Mouse (Mus musculus) heart, postnatal 4 days (tissue): ENCODE results near the gene Rapgef2. TPM values are rescaled to one million over a fixed set of nuclear protein-coding genes. Genes with fewer than 3 reads are reported as not detected.
A peak's percentile ranks its signal among the peaks of the same experiment; 100 is the strongest.
"Not testable (repeated sequence)": the region's sequence is repeated elsewhere in the genome, so short reads cannot be mapped to it uniquely, and the experiment has no call there.

Experiments used
- DNase-seq: peaks from one replicate; pipeline ENCODE4 v3.0.0; 2021
- total RNA-seq, 2 experiments: library from RNA; stranded (reverse); gene quantifications; 2 replicates each; pipeline ENCODE4 v1.2.3; 2021

Rapgef2 gene
- total RNA-seq, 2 experiments from 2014 or later: 37.0 to 40.6 TPM

DNA sequence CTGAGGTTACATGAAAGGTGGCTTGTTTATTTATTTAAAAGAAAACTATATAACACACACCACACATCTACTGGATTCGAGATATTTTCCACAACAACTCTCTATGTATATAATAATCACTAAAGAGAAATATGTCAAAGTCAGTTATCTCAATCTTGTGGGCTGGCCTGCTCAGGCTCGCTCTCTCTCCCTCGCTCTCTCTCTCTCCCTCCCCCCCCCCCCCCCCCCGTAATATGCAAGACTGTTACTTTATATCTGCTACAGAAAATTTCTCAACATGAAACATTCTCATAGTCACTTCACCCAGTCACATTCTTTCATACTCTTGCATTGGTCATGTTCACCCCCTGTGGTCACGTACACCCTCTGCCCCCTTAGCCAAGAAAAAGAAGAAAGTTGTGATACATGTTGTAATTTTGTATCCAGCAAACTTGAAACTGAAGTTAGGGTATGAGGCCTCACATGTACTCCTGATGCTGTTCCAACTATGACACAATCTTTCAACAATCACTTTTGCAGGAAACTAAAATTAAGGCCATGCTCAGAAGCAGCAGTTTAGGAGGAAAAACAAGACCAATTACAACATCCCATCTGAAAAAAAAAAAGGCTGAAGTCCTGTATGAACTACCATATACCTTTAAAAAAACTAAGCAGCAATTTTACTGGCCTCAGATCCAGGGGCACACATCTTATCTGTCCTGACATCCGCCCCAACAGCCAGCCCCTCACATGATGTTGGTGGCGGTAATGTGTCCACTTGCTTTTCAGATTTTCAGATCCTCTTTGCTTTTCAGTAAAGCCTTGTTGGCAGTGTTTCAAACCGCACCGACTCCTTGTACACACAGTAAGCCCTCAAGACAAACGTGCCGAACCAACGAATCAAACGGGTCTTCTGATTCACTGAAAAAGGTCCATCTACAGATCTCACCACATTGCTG lies 52.6 kb downstream of the Rapgef2 start:
- DNase-seq: peak; percentile 43

GRCm38 (mm10) chr3:79230718-79231117 lies 55.6 kb downstream of the Rapgef2 start:
- DNase-seq: no peak

- no peak for DNase-seq
Measured at GRCm38 (mm10) chr3:79229546-79229945, 56.8 kb downstream of the Rapgef2 start.

DNA sequence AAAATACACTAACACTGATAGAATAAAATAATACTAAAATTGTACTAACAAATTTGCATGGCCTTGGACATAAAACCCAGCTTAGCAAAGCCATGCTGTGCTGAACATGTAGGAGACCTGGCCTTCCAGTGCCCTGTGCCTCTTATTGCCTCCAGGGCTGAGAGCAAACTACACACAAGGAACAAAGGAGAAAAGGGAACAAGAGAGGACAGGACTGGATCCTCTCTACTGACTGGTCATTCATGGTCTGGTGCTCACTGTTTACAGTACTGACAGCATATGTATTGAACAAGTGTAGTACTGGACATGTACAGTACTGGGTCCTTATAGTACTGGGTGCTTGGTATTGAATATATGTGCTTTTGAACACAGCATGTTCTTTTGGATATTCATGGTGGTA lies 58.0 kb downstream of the Rapgef2 start:
- no peak for DNase-seq

DNA sequence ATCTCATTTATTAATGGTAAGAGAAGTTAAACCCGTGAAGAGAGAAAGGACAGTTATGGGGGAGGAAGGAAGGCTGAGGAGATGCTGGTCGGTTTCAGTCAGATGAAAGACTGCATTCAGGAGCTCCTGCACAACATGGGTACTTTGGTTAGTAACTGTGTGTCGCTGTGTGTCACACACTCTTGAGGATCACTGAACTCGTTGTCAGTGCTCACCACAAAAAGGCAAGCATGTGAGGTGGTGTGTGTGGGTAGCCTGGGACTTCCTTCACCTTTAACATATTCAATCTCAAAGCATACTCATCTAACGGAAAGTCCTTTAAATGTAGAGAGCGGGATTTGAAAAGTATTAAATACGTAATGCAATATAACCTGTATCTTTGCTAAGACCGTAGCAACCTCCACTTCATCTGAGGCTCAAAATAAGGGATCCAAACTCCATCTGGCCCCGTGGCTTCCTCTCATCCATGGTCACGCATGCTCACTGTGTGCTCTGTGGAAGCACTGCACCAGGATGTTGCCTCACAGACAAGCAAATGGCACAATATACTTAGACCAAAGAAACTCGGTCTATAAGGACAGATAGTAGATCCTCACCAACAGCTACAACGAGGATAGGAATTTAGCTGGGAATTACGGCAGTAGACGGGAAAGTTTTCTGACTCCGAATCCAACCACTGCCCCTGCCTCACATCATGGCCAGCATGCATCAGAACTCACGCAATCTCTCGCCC lies 58.8 kb downstream of the Rapgef2 start:
- no peak for DNase-seq

DNA sequence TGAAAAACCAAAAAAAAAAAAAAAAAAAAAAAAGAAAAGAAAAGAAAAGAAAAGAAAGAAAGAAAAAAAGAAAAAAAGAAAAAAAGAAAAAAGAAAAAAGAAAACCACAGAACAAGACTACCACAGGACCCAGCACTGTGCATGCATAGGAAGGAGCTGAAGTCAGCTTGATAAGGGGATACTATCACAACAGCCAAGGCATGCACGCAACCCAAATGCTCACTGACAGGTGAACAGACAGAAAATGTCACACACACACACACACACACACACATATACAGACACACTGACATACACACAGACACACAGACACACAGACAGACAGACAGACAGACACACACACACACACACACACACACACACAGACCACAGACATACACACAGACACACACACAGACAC lies 59.5 kb downstream of the Rapgef2 start:
- not testable (repeated sequence) for DNase-seq

GRCm38 (mm10) chr3:79225888-79226287 lies 60.4 kb downstream of the Rapgef2 start:
- DNase-seq: no peak

DNA sequence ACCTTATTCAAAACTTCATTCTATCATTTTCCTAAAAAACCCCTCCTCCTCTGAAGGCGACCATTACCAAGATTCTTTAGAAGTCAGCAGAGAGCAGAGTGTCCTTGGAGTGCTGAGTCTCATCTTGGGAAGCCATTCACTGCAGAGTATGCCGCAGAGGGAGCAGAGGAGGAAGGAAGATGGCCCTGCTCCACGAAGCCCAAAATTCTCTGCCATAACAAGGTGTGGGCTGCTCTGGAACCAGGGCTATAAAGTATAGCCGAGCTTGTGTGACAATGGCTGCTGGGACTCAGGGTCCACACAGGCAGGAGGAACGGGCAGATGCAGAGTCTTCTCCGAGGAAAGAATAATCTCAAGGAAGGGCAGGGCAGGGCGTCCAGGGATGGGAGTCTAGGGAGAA lies 62.0 kb downstream of the Rapgef2 start:
- no peak for DNase-seq

GRCm38 (mm10) chr3:79223281-79223680 lies 63.0 kb downstream of the Rapgef2 start:
- no peak for DNase-seq

DNA sequence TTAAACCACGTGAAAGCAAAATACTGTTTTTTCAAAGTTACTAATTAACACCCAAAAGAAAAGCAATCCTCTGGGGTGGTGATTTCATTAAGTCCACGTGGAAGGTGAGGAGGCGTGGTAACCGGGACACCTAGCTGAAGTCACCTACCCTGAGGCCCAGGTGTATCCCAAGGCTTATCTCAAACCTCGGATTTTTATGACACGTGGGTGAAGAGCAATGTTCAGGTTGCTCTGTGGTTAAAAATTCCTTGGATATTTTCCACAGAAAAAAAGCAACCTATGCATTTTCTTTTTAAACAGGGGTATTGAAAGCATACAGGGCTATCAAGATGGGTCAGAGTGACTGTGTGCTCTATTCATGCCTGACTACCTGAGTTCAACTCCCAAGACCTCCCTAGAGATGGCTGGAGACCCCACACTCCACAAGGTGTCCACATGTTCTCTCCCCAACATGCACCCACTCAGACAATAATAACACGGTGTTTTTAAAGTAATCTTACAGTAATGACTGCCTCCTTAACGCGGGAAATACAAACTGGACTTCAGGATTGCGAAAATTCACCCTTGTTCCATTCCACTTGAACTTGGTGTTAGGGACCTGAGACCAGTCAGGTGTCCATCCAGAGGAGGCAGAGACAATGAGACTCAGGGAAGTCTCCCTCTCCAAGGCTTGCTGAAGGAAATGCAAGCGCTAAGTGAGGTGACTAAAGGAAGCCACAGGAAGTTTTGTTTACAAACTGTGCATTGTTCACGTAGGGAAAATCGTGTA lies 63.9 kb downstream of the Rapgef2 start:
- no peak for DNase-seq

DNA sequence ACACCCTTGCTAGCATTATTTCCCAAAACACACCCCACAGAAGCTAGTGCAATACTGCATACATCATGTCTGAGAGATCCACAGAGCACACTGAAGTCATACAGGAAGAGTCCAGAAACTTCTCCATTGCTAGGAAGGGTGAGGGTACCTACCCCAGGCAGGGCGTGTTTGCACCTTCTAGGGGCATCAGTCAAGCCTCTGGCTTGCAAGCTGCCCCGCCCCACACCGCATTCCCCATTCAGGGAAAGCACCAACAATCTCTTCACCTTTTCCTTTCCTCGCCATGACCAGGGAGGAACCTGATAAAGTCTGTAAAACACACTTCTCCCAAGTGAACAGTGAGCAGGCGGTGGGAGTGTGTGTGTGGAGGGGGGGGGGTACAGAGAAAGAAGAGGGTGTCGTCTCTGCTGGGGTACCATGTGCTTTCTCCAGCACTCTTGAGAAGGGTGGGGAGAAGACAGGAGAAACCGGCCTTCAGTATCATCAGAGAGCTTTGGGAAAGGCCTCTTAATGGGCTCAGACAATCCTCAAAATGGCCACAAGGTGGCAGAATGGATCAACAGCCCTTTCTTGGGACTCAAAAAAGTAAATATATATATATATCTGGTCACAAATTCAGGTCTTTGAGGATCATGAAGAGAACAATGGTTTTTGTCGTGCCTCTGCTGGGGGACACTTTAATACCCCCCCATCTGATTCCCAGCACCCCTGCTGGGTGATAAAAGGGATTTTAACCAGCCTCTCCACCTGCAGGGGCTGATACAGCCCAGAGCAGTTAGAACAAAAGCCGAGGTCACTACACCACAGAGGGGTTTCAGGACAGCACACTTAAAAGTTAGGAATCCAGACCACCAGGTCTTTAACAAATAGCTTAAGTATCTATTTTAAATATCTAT lies 64.8 kb downstream of the Rapgef2 start:
- peak; percentile 80 for DNase-seq

DNA sequence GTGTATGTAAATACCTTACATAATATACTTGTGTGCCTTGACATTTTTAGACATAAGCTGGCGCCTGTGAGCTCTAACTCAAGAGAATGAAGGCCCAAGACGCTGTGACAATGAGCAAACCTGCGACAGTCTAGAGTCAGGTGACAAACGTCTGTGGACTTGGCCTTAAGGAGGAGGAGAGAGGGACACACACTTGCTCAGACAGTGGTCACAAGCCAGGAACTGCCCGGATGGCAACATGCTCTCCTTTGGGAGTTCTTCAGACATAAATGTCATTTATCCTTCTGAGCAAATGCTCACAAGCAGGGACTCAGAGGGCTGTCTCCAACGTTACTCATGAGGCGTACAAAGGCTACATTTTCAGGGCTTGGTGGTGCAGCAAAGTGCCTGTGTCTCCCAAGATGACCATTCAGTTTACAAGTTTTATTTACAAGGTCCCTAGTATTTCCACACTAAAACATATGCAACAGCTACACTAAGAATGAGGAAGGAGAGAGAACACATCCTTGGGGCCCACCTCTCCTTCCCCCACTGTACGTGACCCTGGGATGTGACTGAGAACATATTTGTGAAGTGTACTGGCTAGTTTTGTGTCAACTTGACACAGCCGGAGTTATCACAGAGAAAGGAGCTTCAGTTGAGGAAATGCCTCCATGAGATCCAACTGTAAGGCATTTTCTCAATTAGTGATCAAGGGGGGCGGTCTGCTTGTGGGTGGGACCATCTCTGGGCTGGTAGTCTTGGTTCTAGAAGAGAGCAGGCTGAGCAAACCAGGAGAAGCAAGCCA lies 67.0 kb downstream of the Rapgef2 start:
- DNase-seq: no peak

DNA sequence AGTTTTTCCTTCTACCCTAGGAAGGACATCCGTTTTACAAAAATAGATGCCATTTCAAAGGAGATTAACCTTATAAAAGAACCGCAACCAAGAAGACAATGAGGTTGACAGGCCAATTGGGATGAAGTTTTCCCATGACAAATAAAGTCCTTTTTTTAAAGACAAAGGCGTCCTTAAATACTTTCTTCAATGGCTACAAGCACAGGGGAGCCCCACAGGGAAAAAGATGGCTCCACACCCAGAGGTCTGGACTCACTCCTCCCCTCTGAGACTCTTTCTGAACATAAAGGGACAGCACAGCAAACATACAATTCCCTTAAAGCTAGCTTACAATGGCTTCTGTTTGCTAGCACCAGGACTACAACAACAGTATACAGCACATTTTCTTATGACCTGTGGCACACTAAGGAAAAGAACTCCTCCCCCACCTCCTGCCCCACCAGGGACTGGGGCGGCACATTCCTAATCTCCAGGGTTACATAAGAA lies 67.7 kb downstream of the Rapgef2 start:
- DNase-seq: no peak

- no peak for DNase-seq
Measured at GRCm38 (mm10) chr3:79210243-79210642, 76.1 kb downstream of the Rapgef2 start.

- DNase-seq: no peak
Measured at GRCm38 (mm10) chr3:79207216-79207615, 79.1 kb downstream of the Rapgef2 start.

DNA sequence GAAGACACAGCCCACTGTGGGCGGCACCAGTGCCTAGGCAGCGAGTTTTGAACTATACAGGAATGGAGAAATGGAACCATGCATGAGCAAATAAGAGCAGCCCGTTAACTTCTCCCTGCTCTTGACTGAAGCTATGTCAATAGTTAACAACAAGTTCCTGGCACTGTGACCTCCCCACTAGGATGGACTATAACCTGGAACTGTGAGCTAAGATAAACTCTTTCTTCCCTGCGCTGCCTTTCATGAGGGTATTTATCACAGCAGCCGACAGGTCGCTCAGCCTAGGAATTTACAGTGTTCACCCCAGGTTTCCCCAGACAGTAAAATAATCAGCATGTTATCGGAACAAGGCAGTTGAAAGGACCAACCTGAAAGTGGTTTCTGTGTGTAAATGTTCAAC lies 79.8 kb downstream of the Rapgef2 start:
- no peak for DNase-seq

GRCm38 (mm10) chr3:79205981-79206380 lies 80.3 kb downstream of the Rapgef2 start:
- no peak for DNase-seq

DNA sequence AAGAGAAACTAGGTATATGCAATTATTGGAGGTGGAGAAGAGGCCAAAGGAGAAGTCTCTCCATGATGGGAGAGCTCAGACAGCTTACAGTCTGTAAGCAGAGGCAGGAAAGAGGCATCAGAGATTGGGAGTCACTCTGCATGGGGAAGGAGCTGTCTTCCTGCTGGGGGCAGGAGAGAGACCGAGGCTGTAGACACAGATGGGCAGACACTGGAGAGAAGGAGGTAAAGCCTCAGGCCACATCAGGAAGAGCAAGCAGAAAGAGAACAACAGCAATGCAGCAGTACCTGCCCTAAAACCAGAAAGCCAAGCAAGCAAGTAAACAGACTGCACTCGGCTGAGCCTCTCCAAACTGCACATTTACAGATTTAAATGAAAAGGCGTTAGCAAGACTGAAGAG lies 81.2 kb downstream of the Rapgef2 start:
- DNase-seq: no peak

DNA sequence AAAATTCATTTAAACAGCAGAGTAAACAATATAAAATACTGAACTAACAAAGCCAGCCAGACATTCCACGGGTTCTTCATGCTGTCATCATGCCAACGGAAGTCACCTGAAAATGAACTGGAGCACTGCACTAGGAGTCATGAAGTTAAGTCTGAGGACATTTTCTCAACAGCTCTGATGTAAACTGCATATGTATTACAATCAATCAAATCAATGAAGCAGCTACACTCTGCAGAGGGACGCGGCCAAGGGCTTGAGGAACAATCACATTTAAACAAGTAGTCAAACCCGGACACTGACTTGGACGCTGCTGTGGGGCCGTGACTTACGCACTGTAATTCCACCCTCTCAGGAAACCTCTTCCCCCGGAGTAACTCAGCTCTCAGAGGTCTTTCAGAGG lies 82.1 kb downstream of the Rapgef2 start:
- DNase-seq: no peak

DNA sequence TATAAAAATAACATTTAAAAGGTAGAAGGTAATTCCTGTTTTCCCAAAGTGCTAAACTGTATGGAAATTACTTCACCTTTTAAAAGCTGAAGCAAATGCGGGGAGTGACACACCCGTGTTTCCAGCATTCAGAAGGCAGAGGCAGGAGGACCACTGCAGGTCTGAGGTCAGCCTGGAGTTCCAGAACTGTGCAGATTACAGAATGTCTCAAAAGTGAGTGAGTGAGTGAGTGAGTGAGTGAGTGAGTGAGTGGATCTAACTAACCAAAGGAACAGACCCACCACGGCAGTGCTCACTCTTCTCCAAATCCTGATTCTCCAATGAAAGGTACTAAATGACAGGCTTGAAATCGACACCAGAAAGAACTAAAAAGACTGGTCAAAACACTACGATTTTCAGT lies 82.5 kb downstream of the Rapgef2 start:
- DNase-seq: no peak

GRCm38 (mm10) chr3:79203178-79203577 lies 83.1 kb downstream of the Rapgef2 start:
- DNase-seq: peak; percentile 69
